Mouse (Mus musculus) kidney, embryonic 15.5 days (tissue): ENCODE data around the gene Scube3. TPM values are rescaled to one million over a fixed set of nuclear protein-coding genes. Genes with fewer than 3 reads are reported as not detected.

Source experiments
- ATAC-seq: fragments of 200-750 bp; cut with Nextera tagmentation; replicated peaks from 2 replicates; pipeline ENCODE4 v1.8.0; 2017; ENCODE audit warnings: moderate TSS enrichment; ENCODE audit not compliant: low FRiP score
- H3K27ac ChIP-seq: fragments of 300-500 bp; sonication (generic); 2 replicates; pipeline ENCODE4 v1.5.1; 2015; ENCODE audit warnings: mild to moderate bottlenecking, inconsistent platforms
- H3K27me3 ChIP-seq: fragments of 300-500 bp; sonication (generic); 2 replicates; pipeline ENCODE4 v1.6.1; 2015; ENCODE audit warnings: inconsistent platforms
- H3K36me3 ChIP-seq: fragments of 300-500 bp; sonication (generic); 2 replicates; pipeline ENCODE4 v1.6.1; 2015; ENCODE audit warnings: inconsistent platforms
- H3K4me1 ChIP-seq: fragments of 300-500 bp; sonication (generic); 2 replicates; pipeline ENCODE4 v1.6.1; 2015; ENCODE audit warnings: inconsistent platforms
- H3K4me2 ChIP-seq: fragments of 300-500 bp; sonication (generic); 2 replicates; pipeline ENCODE4 v1.6.1; 2015; ENCODE audit warnings: moderate library complexity, mild to moderate bottlenecking, inconsistent platforms
- H3K4me3 ChIP-seq: fragments of 300-500 bp; sonication (generic); replicated peaks from 2 replicates; pipeline ENCODE4 v1.5.1; 2015; ENCODE audit warnings: mild to moderate bottlenecking, inconsistent platforms
- H3K9ac ChIP-seq: fragments of 300-500 bp; sonication (generic); 2 replicates; pipeline ENCODE4 v1.6.1; 2015; ENCODE audit warnings: mild to moderate bottlenecking, inconsistent platforms
- H3K9me3 ChIP-seq: fragments of 300-500 bp; sonication (generic); replicated peaks from 2 replicates; pipeline ENCODE4 v1.6.1; 2016; ENCODE audit warnings: inconsistent platforms
- WGBS: fragments of 180-500 bp; shearing (Covaris S2); methylation state at CpG from one replicate; pipeline ENCODE4 v1.1.7; 2015; ENCODE audit warnings: mixed read lengths; 5-methylcytosine and 5-hydroxymethylcytosine counted together
- polyA plus RNA-seq: library from polyadenylated mRNA; unstranded; fragments of >200 nt; fragmentation: Nextera tagmentation; extraction: Ambion mirVana; gene quantifications from 2 replicates; pipeline ENCODE4 v1.2.1, GENCODE M21; 2015

Gene Scube3
- polyA plus RNA-seq = 17.7 and 19.2 TPM in 2 replicates

GRCm38 (mm10) chr17:28141771-28142699 lies at the start of gene Scube3:
Scube3 (plus strand) TSS chr17:28142141.
- H3K4me1 ChIP-seq = peaks cover 75% of the 10 kb centered on the region
- H3K9me3 ChIP-seq = no peaks in the 10 kb centered on the region
- whole genome bisulfite sequencing = under 1% methylated on average over 58 of the region's 97 CpGs
- peaks cover 17% of the 10 kb centered on the region for H3K27me3 ChIP-seq
- H3K27ac ChIP-seq = peak within 1 kb of the TSS; percentile 91
- peak within 1 kb of the TSS; percentile 73 for H3K4me3 ChIP-seq
- peak; percentile 23 for ATAC-seq
- H3K9ac ChIP-seq = peak within 1 kb of the TSS; percentile 84
- H3K36me3 ChIP-seq = no peaks in the 10 kb centered on the region
- peak within 1 kb of the TSS; percentile 95 for H3K4me2 ChIP-seq

DNA sequence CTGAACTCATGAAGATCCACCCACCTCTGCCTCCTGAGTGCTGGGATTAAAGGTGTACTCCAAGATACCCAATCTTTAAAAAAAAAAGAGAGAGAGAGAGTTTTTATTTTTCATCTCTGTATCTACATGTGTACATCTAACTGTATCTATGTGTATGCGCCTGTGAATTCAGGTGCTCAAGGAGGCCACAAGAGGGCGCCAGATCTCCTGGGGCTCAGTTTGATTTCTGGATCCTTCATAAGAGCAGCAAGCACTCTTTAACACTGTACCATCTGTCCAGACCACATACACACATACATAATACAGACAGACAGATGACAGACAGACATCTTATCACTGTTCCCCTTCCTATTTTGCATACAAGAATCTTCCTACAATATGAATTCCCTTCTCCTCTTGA lies 49.6 kb upstream of the Scube3 start:
- Histone ChIP-seq H3K27ac (no peak overlapping the region), H3K9ac (no peak overlapping the region), H3K27me3 (no peaks in the 10 kb centered on the region), H3K36me3 (no peaks in the 10 kb centered on the region), H3K4me2 (no peak overlapping the region), H3K4me3 (no peak overlapping the region), H3K9me3 (peaks cover 3% of the 10 kb centered on the region; the same call in 1 of the 2 replicates), H3K4me1 (peaks cover 11% of the 10 kb centered on the region)
- ATAC-seq = no peak
- WGBS = 89% methylated on average over 2 of the region's 2 CpGs

- Histone ChIP-seq H3K36me3 (no peaks in the 10 kb centered on the region), H3K27ac (no peak overlapping the region), H3K9me3 (peaks cover 3% of the 10 kb centered on the region; the same call in 1 of the 2 replicates), H3K9ac (no peak overlapping the region), H3K4me1 (peaks cover 20% of the 10 kb centered on the region), H3K4me3 (no peak overlapping the region), H3K27me3 (peaks cover 5% of the 10 kb centered on the region; the same call in 1 of the 2 replicates), H3K4me2 (no peak overlapping the region)
- ATAC-seq = no peak
- 78% methylated on average over 3 of the region's 3 CpGs for WGBS
Measured at GRCm38 (mm10) chr17:28093837-28094236, 48.1 kb upstream of the Scube3 start.

DNA sequence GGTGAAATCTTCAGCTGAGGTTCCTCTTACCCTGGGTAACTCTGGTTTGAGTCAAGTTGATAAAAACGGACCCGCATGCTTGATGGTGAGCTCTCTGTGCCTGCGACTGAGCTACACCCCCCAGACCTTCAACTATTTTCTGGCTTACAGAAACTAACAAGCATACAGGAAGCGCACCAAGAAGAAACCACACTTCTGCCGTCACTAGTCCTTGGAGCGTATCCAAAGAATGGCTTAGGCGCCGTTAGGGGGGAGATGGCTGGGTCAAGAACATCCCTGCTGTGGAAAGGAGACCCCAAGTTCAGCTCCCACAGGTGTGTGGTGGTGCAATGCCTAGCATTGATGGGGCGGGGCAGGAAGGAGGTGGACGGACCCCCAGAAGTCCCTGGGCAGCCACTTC lies 45.5 kb upstream of the Scube3 start:
- peaks cover 3% of the 10 kb centered on the region; the same call in 1 of the 2 replicates for H3K9me3 ChIP-seq
- H3K9ac ChIP-seq = no peak overlapping the region
- ATAC-seq = no peak
- H3K27ac ChIP-seq = peak overlapping the region; percentile 89
- H3K27me3 ChIP-seq = peaks cover 5% of the 10 kb centered on the region; the same call in 1 of the 2 replicates
- WGBS = 80% methylated on average over 10 of the region's 10 CpGs
- H3K4me2 ChIP-seq = no peak overlapping the region
- H3K36me3 ChIP-seq = no peaks in the 10 kb centered on the region
- no peak overlapping the region for H3K4me3 ChIP-seq
- H3K4me1 ChIP-seq = peaks cover 32% of the 10 kb centered on the region

- no peaks in the 10 kb centered on the region for H3K36me3 ChIP-seq
- H3K4me2 ChIP-seq = no peak overlapping the region
- no peak for ATAC-seq
- H3K4me3 ChIP-seq = no peak overlapping the region
- WGBS = 71% methylated on average over 13 of the region's 13 CpGs
- H3K27me3 ChIP-seq = peaks cover 5% of the 10 kb centered on the region; the same call in 1 of the 2 replicates
- no peak overlapping the region for H3K9ac ChIP-seq
- H3K4me1 ChIP-seq = peaks cover 41% of the 10 kb centered on the region
- peaks cover 3% of the 10 kb centered on the region; the same call in 1 of the 2 replicates for H3K9me3 ChIP-seq
- peak overlapping the region; percentile 89 for H3K27ac ChIP-seq
Measured at GRCm38 (mm10) chr17:28097308-28097707, 44.6 kb upstream of the Scube3 start.

DNA sequence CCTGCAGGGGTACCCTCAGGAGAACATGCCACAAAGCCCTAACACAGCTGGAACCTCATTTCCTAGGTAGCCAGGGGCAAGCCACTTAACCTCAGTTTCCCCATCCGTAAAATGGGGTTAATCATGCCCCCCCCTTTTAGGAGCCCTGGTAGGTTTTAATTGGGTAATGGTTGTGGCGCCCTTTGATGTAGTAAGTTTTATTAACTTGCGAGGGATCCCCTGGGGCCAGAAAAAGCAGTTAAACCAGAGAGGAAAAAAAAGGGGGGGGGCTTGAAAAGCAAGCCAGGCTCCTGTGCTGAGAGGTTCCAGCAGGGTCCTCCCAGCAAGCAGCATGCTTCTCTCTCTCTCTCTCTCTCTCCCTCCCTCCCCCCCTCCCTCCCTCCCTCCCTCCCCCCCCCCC lies 42.9 kb upstream of the Scube3 start:
- Histone ChIP-seq H3K4me3 (no peak overlapping the region), H3K27me3 (peaks cover 5% of the 10 kb centered on the region; the same call in 1 of the 2 replicates), H3K9ac (no peak overlapping the region), H3K9me3 (no peaks in the 10 kb centered on the region), H3K4me1 (peaks cover 58% of the 10 kb centered on the region), H3K36me3 (no peaks in the 10 kb centered on the region), H3K4me2 (no peak overlapping the region), H3K27ac (peak overlapping the region; percentile 89)
- WGBS = 21% methylated on average over 3 of the region's 3 CpGs
- peak; percentile 12; the same call in 1 of the 2 replicates for ATAC-seq

- Histone ChIP-seq H3K4me3 (no peak overlapping the region), H3K27me3 (peaks cover 5% of the 10 kb centered on the region; the same call in 1 of the 2 replicates), H3K4me1 (peaks cover 61% of the 10 kb centered on the region), H3K9ac (no peak overlapping the region), H3K4me2 (no peak overlapping the region), H3K9me3 (no peaks in the 10 kb centered on the region), H3K27ac (peak overlapping the region; percentile 89), H3K36me3 (no peaks in the 10 kb centered on the region)
- WGBS = 88% methylated on average over 1 of the region's 1 CpGs
- no peak for ATAC-seq
Measured at GRCm38 (mm10) chr17:28100669-28101068, 41.3 kb upstream of the Scube3 start.

- Histone ChIP-seq H3K9me3 (no peaks in the 10 kb centered on the region), H3K4me2 (0 out of 2 replicates have a peak overlapping the region, but pooled peaks have one; percentile 19), H3K4me1 (peaks cover 60% of the 10 kb centered on the region), H3K27me3 (peaks cover 5% of the 10 kb centered on the region; the same call in 1 of the 2 replicates), H3K27ac (peak overlapping the region; percentile 89), H3K36me3 (no peaks in the 10 kb centered on the region), H3K9ac (0 out of 2 replicates have a peak overlapping the region, but pooled peaks have one; percentile 7), H3K4me3 (no peak overlapping the region)
- 9% methylated on average over 12 of the region's 12 CpGs for WGBS
- ATAC-seq = peak; percentile 86
Measured at GRCm38 (mm10) chr17:28101284-28101887, 40.6 kb upstream of the Scube3 start.

DNA sequence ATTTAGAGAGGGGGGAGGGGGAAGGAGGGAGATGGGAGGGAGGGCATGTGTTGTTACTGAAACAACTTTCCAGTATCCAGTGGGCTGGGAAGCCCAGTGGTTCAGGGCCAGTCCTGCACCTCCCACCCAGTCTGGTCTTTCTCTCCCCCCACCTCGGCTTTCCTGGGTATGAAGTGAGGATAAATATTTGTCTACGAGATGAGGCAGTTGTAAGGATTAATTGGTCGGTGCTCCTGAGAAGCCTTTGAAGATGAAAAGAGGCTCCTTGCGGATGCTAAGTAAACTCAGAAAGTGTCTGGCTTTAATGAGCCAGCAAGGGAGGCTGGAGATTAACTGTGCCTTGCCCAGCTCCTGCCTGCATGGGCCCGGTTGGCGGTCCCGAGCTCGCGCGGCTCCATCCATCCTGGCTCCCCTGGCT lies 40.0 kb upstream of the Scube3 start:
- Histone ChIP-seq H3K4me3 (no peak overlapping the region), H3K27ac (peak overlapping the region; percentile 89), H3K9me3 (no peaks in the 10 kb centered on the region), H3K27me3 (peaks cover 5% of the 10 kb centered on the region; the same call in 1 of the 2 replicates), H3K4me1 (peaks cover 59% of the 10 kb centered on the region), H3K36me3 (no peaks in the 10 kb centered on the region), H3K9ac (0 out of 2 replicates have a peak overlapping the region, but pooled peaks have one; percentile 7), H3K4me2 (peak overlapping the region; percentile 6; the same call in 1 of the 2 replicates)
- peak; percentile 74 for ATAC-seq
- 13% methylated on average over 10 of the region's 10 CpGs for WGBS

- no peak overlapping the region for H3K27ac ChIP-seq
- no peak overlapping the region for H3K4me2 ChIP-seq
- H3K4me3 ChIP-seq = no peak overlapping the region
- no peak overlapping the region for H3K9ac ChIP-seq
- H3K27me3 ChIP-seq = no peaks in the 10 kb centered on the region; the same call in 1 of the 2 replicates
- no peaks in the 10 kb centered on the region for H3K36me3 ChIP-seq
- H3K4me1 ChIP-seq = peaks cover 48% of the 10 kb centered on the region
- 70% methylated on average over 6 of the region's 6 CpGs for WGBS
- no peak for ATAC-seq
- H3K9me3 ChIP-seq = no peaks in the 10 kb centered on the region
Measured at GRCm38 (mm10) chr17:28104416-28104815, 37.5 kb upstream of the Scube3 start.

DNA sequence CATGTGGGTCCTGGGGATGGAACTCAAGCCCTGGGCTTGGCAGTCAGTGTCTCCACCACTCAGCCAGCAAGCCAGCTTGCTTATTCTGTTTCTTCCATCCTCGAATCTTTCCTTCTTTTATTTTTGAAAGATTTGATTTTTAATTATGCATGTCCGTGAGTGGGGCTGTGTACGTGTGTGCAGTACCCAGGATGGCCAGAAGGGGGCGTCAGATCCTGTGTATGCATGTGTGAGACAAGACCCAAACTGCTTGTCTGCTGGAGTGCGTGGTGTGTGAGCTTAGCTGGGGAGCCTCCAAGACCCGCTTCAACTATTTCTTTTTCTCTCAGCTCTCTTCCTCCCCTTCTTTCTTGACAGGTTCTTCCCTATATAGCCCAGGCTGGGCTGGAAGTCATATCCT lies 35.6 kb upstream of the Scube3 start:
- no peaks in the 10 kb centered on the region; the same call in 1 of the 2 replicates for H3K27me3 ChIP-seq
- no peak overlapping the region for H3K27ac ChIP-seq
- H3K4me1 ChIP-seq = peaks cover 52% of the 10 kb centered on the region
- H3K4me2 ChIP-seq = no peak overlapping the region
- no peaks in the 10 kb centered on the region for H3K9me3 ChIP-seq
- H3K9ac ChIP-seq = no peak overlapping the region
- no peak for ATAC-seq
- H3K4me3 ChIP-seq = no peak overlapping the region
- H3K36me3 ChIP-seq = no peaks in the 10 kb centered on the region
- 80% methylated on average over 6 of the region's 6 CpGs for WGBS
